Mouse (Mus musculus) kidney, embryonic 15.5 days (tissue): Measurements from ENCODE around the gene Tor1b. TPM values are rescaled to one million over a fixed set of nuclear protein-coding genes. Genes with fewer than 3 reads are reported as not detected.

ENCODE experiments used
- ATAC-seq: fragments of 200-750 bp; cut with Nextera tagmentation; replicated peaks from 2 replicates; pipeline ENCODE4 v1.8.0; 2017; ENCODE audit warnings: moderate TSS enrichment; ENCODE audit not compliant: low FRiP score
- H3K27ac ChIP-seq: fragments of 300-500 bp; sonication (generic); 2 replicates; pipeline ENCODE4 v1.5.1; 2015; ENCODE audit warnings: mild to moderate bottlenecking, inconsistent platforms
- H3K27me3 ChIP-seq: fragments of 300-500 bp; sonication (generic); 2 replicates; pipeline ENCODE4 v1.6.1; 2015; ENCODE audit warnings: inconsistent platforms
- H3K36me3 ChIP-seq: fragments of 300-500 bp; sonication (generic); 2 replicates; pipeline ENCODE4 v1.6.1; 2015; ENCODE audit warnings: inconsistent platforms
- H3K4me1 ChIP-seq: fragments of 300-500 bp; sonication (generic); 2 replicates; pipeline ENCODE4 v1.6.1; 2015; ENCODE audit warnings: inconsistent platforms
- H3K4me2 ChIP-seq: fragments of 300-500 bp; sonication (generic); 2 replicates; pipeline ENCODE4 v1.6.1; 2015; ENCODE audit warnings: moderate library complexity, mild to moderate bottlenecking, inconsistent platforms
- H3K4me3 ChIP-seq: fragments of 300-500 bp; sonication (generic); replicated peaks from 2 replicates; pipeline ENCODE4 v1.5.1; 2015; ENCODE audit warnings: mild to moderate bottlenecking, inconsistent platforms
- H3K9ac ChIP-seq: fragments of 300-500 bp; sonication (generic); 2 replicates; pipeline ENCODE4 v1.6.1; 2015; ENCODE audit warnings: mild to moderate bottlenecking, inconsistent platforms
- H3K9me3 ChIP-seq: fragments of 300-500 bp; sonication (generic); replicated peaks from 2 replicates; pipeline ENCODE4 v1.6.1; 2016; ENCODE audit warnings: inconsistent platforms
- WGBS: fragments of 180-500 bp; shearing (Covaris S2); methylation state at CpG from one replicate; pipeline ENCODE4 v1.1.7; 2015; ENCODE audit warnings: mixed read lengths; 5-methylcytosine and 5-hydroxymethylcytosine counted together
- polyA plus RNA-seq: library from polyadenylated mRNA; unstranded; fragments of >200 nt; fragmentation: Nextera tagmentation; extraction: Ambion mirVana; gene quantifications from 2 replicates; pipeline ENCODE4 v1.2.1, GENCODE M21; 2015

The Tor1b gene
- polyA plus RNA-seq, 1 experiment from 2014 or later = 37.5 TPM

DNA sequence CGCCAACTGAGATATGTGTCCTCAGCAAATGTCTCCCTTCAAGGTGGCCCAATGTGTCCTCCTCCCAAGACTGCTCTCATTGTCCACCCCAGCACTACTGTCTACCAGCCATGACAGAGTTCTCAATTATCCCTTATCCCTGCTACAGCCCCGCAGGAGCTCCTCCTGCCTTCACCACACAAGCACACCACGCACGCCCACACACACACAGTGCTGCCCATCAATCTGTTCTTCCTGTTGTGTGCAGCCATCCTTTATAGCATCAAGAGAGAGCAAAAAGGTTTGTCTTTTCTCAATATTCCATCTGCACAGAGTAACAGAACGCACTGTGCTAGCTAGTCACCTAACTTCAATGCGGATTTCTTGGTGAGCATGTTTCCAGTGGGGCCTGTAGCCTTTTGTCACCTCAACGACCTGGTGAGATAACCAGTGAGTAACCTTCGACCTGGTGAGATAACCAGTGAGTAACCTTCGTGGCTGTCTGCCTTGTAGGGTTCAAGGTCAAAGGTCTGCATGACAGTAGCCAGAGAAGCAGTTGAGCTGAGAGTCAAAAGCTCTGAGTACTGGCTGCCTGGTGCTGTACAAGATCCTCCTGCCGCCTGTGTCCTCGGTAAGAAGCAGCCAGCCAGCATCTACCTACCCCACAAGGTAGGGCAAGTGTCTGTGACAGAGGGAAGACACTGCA, 10.0 kb downstream of the Tor1b start:
- H3K9me3 ChIP-seq = no peaks in the 10 kb centered on the region
- H3K9ac ChIP-seq = no peak overlapping the region
- no peak overlapping the region for H3K4me2 ChIP-seq
- peaks cover 22% of the 10 kb centered on the region for H3K4me1 ChIP-seq
- WGBS = 84% methylated on average over 11 of the region's 11 CpGs
- H3K27me3 ChIP-seq = no peaks in the 10 kb centered on the region
- no peak for ATAC-seq
- H3K27ac ChIP-seq = no peak overlapping the region
- peaks cover 81% of the 10 kb centered on the region for H3K36me3 ChIP-seq
- no peak overlapping the region for H3K4me3 ChIP-seq

GRCm38 (mm10) chr2:30965627-30966026, 12.9 kb downstream of the Tor1b start:
- H3K27ac ChIP-seq = no peak overlapping the region
- ATAC-seq = no peak
- 91% methylated on average over 8 of the region's 8 CpGs for WGBS
- H3K9ac ChIP-seq = no peak overlapping the region
- peaks cover 60% of the 10 kb centered on the region for H3K36me3 ChIP-seq
- peak overlapping the region; percentile 98; the same call in 1 of the 2 replicates for H3K4me3 ChIP-seq
- H3K4me1 ChIP-seq = peaks cover 22% of the 10 kb centered on the region
- no peaks in the 10 kb centered on the region for H3K9me3 ChIP-seq
- H3K4me2 ChIP-seq = 0 out of 2 replicates have a peak overlapping the region, but pooled peaks have one; percentile 8
- no peaks in the 10 kb centered on the region for H3K27me3 ChIP-seq

DNA sequence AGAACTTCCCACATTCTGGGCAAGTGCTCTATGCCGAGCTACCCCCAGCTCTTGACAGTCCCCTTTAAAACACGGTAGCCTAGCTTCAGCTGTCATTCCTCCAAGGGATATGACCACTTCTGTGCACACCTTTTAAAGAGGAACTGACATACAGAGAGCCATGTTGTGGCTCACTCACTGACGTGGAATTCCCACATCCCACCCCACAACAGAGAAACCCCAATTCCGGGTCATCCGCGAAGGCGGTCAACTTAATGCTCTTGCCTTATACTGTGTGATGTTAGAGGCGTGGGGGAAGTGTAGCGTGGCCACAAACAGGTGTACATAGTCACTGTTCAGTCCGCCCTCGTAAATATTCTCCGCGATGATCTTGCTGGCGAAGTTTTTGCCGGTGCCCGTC, 14.1 kb downstream of the Tor1b start:
- WGBS = 9% methylated on average over 16 of the region's 16 CpGs
- H3K4me2 ChIP-seq = peak overlapping the region; percentile 89
- ATAC-seq = no peak

DNA sequence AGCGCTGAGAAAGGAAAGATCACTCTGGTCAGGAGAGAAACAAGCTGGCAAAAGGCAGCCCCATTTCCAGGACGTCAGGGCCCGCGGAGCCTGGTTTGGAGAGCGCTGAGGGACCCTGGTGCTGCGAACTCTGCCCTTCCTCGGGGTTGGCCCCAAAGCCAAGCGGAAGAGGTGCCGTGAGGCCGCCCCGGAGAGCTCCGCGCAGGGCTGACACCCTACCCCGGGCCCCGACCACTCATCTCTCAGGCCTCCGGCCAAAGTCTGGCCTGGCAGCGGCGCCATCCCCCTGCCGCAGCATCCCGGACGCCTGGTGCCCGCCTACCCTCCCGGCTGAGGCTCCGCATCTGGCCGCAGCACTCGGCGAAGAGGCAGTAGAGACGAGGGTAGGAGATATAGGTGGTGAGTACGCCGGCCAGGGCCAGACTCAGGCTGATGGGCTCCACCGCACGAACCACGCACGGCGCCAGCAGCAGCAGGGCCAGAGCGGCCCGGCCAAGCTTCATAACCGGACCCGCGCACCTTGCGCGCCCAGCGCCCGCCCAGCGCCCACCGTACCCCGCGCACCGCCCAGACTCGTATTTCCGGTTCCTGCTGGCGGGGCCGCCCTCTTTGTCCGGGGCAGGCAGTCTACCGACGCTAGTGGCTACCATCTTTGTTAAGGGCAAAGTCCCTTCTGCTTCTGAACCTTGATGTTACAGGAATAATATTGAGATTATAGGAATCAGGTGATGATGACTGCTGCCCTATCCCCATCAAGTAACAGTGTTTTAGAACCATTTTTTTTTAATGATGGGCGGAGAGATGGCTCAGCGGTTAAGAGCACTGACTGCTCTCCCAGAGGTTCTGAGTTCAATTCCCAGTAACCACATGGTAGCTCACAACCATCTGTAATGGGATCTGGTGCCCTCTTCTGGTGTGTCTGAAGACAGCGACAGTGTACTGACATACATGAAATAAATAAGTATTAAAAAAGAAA, 14.9 kb downstream of the Tor1b start, which contains the start of gene Tor1a:
Gene Tor1a, minus strand, starts transcription at position 582 of the 976 bp plus-strand sequence.
- Histone ChIP-seq H3K36me3 (peaks cover 51% of the 10 kb centered on the region), H3K9ac (peak within 1 kb of the TSS; percentile 95), H3K4me1 (peaks cover 22% of the 10 kb centered on the region), H3K4me2 (peak within 1 kb of the TSS; percentile 89), H3K27me3 (no peaks in the 10 kb centered on the region), H3K4me3 (peak within 1 kb of the TSS; percentile 98), H3K9me3 (no peaks in the 10 kb centered on the region), H3K27ac (peak within 1 kb of the TSS; percentile 85)
- WGBS = 2% methylated on average over 59 of the region's 59 CpGs
- ATAC-seq = peak; percentile 95

More for the DNA sequence above, 14.1 kb downstream of the Tor1b start:
- Histone ChIP-seq H3K27me3 (no peaks in the 10 kb centered on the region), H3K27ac (no peak overlapping the region), H3K4me3 (peak overlapping the region; percentile 98), H3K9ac (peak overlapping the region; percentile 95), H3K36me3 (peaks cover 55% of the 10 kb centered on the region), H3K4me1 (peaks cover 22% of the 10 kb centered on the region), H3K9me3 (no peaks in the 10 kb centered on the region)

GRCm38 (mm10) chr2:30981790-30982513, 29.2 kb downstream of the Tor1b start, which contains the start of the genes BC005624 and Usp20:
Gene BC005624 (minus strand): TSS chr2:30982201.
Gene Usp20 (plus strand): TSS chr2:30982279.
- Histone ChIP-seq H3K4me1 (peaks cover 33% of the 10 kb centered on the region), H3K27ac (peak within 1 kb of the TSS; percentile 77), H3K9me3 (no peaks in the 10 kb centered on the region), H3K36me3 (peaks cover 30% of the 10 kb centered on the region), H3K9ac (peak within 1 kb of the TSS; percentile 68), H3K27me3 (no peaks in the 10 kb centered on the region), H3K4me3 (peak within 1 kb of the TSS; percentile 82), H3K4me2 (peak within 1 kb of the TSS; percentile 84)
- under 1% methylated on average over 66 of the region's 66 CpGs for WGBS
- peak; percentile 98 for ATAC-seq

DNA sequence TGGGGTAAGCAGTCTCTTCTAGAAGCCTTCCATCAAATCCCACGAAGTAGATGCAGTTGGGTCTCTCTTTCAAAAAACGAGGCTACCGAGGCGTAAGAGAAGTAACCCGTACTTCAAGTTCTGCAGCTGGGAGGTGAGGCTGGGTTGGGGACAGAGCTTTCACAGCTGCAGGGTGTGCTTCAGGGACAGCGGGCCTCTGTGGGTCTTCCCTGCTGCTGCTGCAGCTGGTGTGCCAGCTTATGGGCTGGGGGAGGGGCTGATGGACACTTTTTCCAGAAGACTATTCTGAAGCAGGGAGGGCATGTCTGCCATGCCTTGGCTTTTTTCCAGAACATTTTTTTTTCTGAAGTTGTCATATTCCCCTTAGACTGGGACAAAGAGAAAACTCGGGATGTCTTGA, 30.3 kb downstream of the Tor1b start:
- peaks cover 21% of the 10 kb centered on the region for H3K36me3 ChIP-seq
- H3K27me3 ChIP-seq = no peaks in the 10 kb centered on the region
- H3K4me1 ChIP-seq = peaks cover 33% of the 10 kb centered on the region
- 42% methylated on average over 7 of the region's 7 CpGs for WGBS
- peak overlapping the region; percentile 84 for H3K4me2 ChIP-seq
- H3K4me3 ChIP-seq = peak overlapping the region; percentile 82
- no peak overlapping the region for H3K9ac ChIP-seq
- ATAC-seq = no peak
- 0 out of 2 replicates have a peak overlapping the region, but pooled peaks have one; percentile 77 for H3K27ac ChIP-seq
- no peaks in the 10 kb centered on the region for H3K9me3 ChIP-seq

- Histone ChIP-seq H3K9me3 (no peaks in the 10 kb centered on the region), H3K4me1 (peaks cover 33% of the 10 kb centered on the region), H3K27me3 (no peaks in the 10 kb centered on the region), H3K4me3 (0 out of 2 replicates have a peak overlapping the region, but pooled peaks have one; percentile 2), H3K9ac (no peak overlapping the region), H3K27ac (peak overlapping the region; percentile 35), H3K36me3 (no peaks in the 10 kb centered on the region), H3K4me2 (peak overlapping the region; percentile 35)
- 26% methylated on average over 17 of the region's 17 CpGs for WGBS
- no peak for ATAC-seq
Observed at GRCm38 (mm10) chr2:30985111-30986020, 32.6 kb downstream of the Tor1b start.

DNA sequence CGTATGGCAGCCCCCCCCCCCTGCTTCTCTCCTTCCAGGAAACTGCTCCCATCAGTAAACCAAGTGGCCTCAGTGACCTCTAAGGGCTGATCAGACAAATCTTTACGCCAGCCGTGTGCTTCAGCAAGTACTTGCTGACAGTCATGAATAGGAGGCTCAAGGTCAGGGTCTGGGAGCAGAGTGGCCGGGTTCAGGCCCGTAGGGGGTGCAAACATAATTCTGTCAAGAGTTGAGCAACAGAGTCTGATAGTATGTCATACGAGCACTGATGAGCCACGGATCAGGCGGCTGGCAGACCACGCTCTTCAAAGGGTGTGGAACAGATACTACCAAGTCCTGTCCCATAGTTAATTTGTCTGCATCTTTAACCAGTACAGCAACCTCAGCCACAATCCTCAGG, 37.5 kb downstream of the Tor1b start:
- Histone ChIP-seq H3K4me1 (peaks cover 9% of the 10 kb centered on the region), H3K4me2 (no peak overlapping the region), H3K36me3 (no peaks in the 10 kb centered on the region), H3K27ac (no peak overlapping the region), H3K27me3 (no peaks in the 10 kb centered on the region), H3K9me3 (no peaks in the 10 kb centered on the region), H3K4me3 (no peak overlapping the region), H3K9ac (no peak overlapping the region)
- 66% methylated on average over 9 of the region's 9 CpGs for WGBS
- ATAC-seq = no peak

DNA sequence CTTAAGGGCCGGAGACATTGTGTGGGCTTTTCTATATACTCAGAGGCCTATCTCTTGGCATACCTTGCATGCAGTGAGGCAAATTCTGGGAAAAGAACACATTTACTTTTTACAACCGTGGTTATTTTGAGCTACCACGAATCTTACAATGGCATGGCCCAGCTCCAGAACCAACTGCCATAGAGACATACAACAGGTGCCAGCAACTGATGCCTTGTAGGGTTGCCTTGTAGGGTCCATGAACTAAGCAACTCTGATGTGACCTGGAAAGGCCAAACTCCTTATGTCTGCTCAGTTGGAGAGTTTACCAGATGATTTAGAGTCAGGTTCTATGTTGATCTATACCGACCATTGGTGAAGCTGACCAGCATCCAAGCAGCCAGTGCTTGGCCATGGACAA, 42.1 kb downstream of the Tor1b start:
- Histone ChIP-seq H3K27me3 (no peaks in the 10 kb centered on the region), H3K27ac (no peak overlapping the region), H3K9ac (no peak overlapping the region), H3K4me3 (no peak overlapping the region), H3K9me3 (no peaks in the 10 kb centered on the region), H3K4me1 (peaks cover 13% of the 10 kb centered on the region), H3K36me3 (peaks cover 5% of the 10 kb centered on the region; the same call in 1 of the 2 replicates), H3K4me2 (no peak overlapping the region)
- 90% methylated on average over 4 of the region's 4 CpGs for WGBS
- no peak for ATAC-seq

DNA sequence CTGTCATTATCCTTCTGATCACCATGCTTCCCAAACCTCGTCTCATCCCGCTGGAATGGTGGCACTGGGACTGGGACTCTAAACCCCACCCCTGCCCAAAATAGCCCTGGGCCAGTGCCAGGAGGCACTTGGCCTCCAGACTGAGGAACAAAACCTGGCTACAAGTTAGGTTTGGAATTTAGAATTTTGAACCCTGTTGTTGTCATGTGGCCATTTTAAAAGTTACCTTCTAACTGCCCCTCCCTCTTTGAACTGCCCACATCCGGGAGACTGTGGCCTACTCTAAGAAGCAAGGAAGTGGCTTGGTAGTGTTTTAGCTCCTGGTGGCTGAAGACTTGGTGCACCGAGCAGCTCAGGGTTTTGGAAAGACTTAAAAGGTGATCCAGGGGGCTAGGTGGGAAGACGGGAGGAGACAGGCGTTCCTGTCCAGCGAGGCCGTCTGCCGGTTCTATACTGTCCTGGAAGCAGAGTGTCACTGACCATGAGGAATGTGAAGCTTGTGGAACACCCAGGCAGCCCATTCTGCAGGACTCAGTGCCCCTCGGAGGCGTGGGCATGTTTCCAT, 42.8 kb downstream of the Tor1b start:
- Histone ChIP-seq H3K27ac (no peak overlapping the region), H3K27me3 (no peaks in the 10 kb centered on the region), H3K4me3 (no peak overlapping the region), H3K9me3 (no peaks in the 10 kb centered on the region), H3K4me2 (peak overlapping the region; percentile 1; the same call in 1 of the 2 replicates), H3K4me1 (peaks cover 13% of the 10 kb centered on the region), H3K9ac (no peak overlapping the region), H3K36me3 (peaks cover 11% of the 10 kb centered on the region; the same call in 1 of the 2 replicates)
- ATAC-seq = 0 out of 2 replicates have a peak, but pooled peaks have one; percentile 6
- WGBS = 66% methylated on average over 11 of the region's 11 CpGs
